Mouse (Mus musculus) limb, embryonic 10.5 days (tissue): Measurements from ENCODE around the gene Ssmem1. TPM values are rescaled to one million over a fixed set of nuclear protein-coding genes. Genes with fewer than 3 reads are reported as not detected.

ENCODE experiments used
- DNase-seq: peaks from one replicate; pipeline ENCODE4 v3.0.0-alpha.2; 2017; ENCODE audit warnings: low spot score
- H3K27ac ChIP-seq: fragments of 300-500 bp; sonication (generic); 2 replicates; pipeline ENCODE4 v1.5.1; 2016; ENCODE audit warnings: mild to moderate bottlenecking
- H3K27me3 ChIP-seq: fragments of 300-500 bp; sonication (generic); 2 replicates; pipeline ENCODE4 v1.6.1; 2016; ENCODE audit warnings: low read depth, mild to moderate bottlenecking; ENCODE audit not compliant: poor library complexity, severe bottlenecking
- H3K36me3 ChIP-seq: fragments of 300-500 bp; sonication (generic); 2 replicates; pipeline ENCODE4 v1.6.1; 2016; ENCODE audit warnings: mild to moderate bottlenecking, moderate library complexity
- H3K4me1 ChIP-seq: fragments of 300-500 bp; sonication (generic); 2 replicates; pipeline ENCODE4 v1.6.1; 2016
- H3K4me3 ChIP-seq: fragments of 300-500 bp; sonication (generic); 2 replicates; pipeline ENCODE4 v1.5.1; 2016; ENCODE audit warnings: mild to moderate bottlenecking, moderate library complexity
- H3K9me3 ChIP-seq: fragments of 300-500 bp; sonication (generic); replicated peaks from 2 replicates; pipeline ENCODE4 v1.6.1; 2016; ENCODE audit warnings: mild to moderate bottlenecking
- WGBS: fragments of 180-500 bp; shearing (Covaris S2); methylation state at CpG from one replicate; pipeline ENCODE4 v1.1.7; 2016; 5-methylcytosine and 5-hydroxymethylcytosine counted together
- polyA plus RNA-seq: library from polyadenylated mRNA; unstranded; fragments of >200 nt; fragmentation: Nextera tagmentation; extraction: Ambion mirVana; gene quantifications from 2 replicates; pipeline ENCODE4 v1.2.1, GENCODE M21; 2016

Ssmem1 gene
- polyA plus RNA-seq: 0.38 and 0.59 TPM in 2 replicates

DNA sequence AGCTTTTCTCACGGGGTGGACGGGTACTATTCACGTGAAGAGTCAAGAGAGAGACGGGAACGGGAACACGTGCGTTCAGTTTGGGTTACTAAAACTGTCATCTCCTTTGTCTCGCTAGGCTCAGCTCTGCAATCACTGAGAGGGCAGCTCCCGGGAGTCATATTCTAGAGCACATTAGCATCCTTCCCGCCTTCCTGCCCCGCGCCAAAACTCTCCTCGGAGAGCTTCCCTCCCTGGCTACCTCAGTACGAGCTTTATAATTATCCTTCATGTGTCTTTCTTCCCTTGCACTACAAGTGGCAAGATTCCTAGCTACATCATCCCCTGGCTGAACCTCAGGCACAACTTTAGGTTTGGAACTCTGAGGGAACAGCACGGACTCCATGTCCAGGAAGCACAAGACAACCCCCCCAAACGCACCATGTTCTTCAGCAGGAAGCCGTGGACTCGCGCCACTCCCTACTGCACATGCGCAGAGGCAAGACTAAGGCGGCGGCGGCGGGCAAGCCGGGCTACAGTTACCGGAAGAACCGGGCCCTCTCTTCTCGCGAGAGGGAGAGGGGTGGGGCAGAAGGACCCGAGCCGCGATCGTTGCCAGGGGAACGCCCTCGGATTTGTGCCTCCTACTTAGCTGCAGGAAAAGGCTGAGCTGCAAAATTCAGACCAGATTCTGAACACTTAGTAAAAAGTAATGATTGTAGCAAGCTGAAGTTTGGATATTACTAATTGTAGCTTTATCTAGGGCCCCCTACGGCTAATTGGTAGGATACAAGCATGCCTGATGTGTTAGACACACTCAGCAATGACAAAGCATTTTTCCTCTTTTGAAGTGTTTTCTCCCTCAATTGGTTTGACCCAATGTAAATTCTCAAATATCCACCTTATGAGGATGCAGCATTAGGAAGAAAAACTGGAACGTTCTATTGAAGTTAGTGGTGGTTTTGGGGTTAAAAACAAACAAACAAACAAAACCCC lies at the start of gene Ssmem1, which contains the start of gene Tmem209:
Gene Ssmem1, plus strand, starts transcription at position 585 of the 975 bp plus-strand sequence.
Gene Tmem209, minus strand, starts transcription at position 519 of the 975 bp plus-strand sequence.
- Histone ChIP-seq H3K9me3 (no peaks in the 10 kb centered on the region), H3K4me1 (peaks cover 30% of the 10 kb centered on the region), H3K27me3 (no peaks in the 10 kb centered on the region), H3K4me3 (peak within 1 kb of the TSS; percentile 65), H3K36me3 (peaks cover 31% of the 10 kb centered on the region), H3K27ac (peak within 1 kb of the TSS; percentile 98)
- WGBS: under 1% methylated on average over 37 of the region's 37 CpGs
- peak; percentile 100 for DNase-seq

DNA sequence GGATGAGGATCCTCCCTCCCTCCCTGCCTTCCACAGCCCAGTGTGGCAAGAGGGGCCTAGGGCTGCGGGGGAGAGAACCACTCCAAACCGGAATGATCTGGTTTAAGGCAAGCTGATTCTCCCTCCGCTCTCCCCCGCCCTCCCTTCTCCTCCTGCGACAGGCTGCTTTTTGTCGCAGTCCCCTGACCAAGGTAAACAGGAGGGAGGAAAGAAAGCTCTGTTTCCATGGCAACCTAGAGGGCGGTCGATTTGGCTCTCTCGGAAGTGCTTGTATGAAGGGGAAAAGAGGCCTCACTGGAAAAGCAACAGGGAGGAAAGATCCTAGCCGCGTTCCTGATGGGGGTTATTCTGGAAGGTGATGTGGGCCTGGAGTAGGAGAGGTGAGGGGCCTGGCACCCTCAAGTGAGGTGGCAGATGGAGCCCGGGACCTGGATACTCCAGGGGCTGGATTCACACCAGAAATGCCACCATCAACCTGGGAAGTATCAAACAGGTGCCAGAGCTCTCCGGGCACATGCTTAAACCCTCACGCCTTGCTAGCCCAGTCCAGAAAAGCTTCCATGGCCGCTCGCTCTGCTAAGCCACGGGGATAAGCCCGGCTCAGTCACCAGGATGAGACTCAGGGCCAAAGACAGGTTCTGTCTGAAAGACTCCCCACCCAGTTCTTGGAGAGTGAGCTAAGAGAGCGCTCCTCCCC lies 48.8 kb upstream of the Ssmem1 start:
- H3K36me3 ChIP-seq: peaks cover 10% of the 10 kb centered on the region
- no peaks in the 10 kb centered on the region for H3K27me3 ChIP-seq
- H3K27ac ChIP-seq: peak overlapping the region; percentile 99
- no peaks in the 10 kb centered on the region for H3K9me3 ChIP-seq
- WGBS: 17% methylated on average over 19 of the region's 19 CpGs
- H3K4me1 ChIP-seq: peaks cover 68% of the 10 kb centered on the region
- peak overlapping the region; percentile 48 for H3K4me3 ChIP-seq
- DNase-seq: peak; percentile 90

DNA sequence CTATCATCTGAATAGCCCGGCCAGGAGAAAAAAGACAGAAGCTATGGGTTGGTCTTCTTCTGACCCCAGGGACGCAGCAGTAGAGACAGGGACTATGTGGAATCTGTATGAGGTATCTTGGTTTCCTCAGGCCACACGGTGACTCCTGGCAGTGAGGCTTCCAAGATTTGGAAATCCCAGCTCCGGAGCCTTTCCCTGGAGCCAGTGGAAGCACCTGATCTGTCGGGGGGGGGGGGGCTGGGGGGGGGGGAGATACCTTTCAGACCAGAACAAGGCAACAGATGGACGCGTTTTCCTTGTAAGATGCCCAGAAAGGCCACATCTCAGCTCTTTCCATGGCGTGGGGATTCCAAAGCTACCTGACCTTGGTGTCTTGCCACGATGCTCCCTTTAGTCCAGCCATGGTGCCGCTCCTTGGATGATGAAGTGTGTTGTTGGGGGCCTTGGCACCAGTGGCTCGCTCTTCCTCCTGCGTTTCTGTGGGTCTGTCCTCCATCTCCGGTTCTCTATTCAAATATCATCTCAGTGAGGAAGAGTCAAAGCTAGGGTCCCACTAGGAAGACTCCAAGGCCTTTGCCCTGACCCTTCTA lies 47.8 kb upstream of the Ssmem1 start:
- 84% methylated on average over 13 of the region's 13 CpGs for WGBS

DNA sequence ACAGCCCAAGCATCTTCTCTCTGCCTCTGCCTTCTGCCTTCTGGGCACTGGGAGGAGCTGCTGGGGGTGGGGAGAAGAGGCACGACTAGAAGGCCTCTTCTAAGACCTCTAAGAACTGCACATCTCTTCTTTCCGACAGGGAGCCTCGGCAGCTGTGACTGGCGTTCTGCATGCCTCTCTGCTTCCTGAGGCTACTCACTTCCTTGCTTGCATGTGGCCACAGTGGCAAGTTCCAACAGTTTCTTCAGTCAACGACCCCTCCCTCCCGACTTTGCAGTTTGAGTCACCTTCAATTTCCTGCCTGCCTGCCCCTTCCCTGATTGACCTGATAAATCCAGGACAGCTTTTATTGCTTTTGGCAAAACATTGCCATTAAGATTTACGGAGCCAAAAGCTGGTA lies 46.8 kb upstream of the Ssmem1 start:
- no peaks in the 10 kb centered on the region for H3K27me3 ChIP-seq
- H3K27ac ChIP-seq: peak overlapping the region; percentile 99
- no peaks in the 10 kb centered on the region for H3K9me3 ChIP-seq
- WGBS: 6% methylated on average over 7 of the region's 7 CpGs
- no peak overlapping the region for H3K4me3 ChIP-seq
- H3K36me3 ChIP-seq: no peaks in the 10 kb centered on the region
- peak; percentile 47 for DNase-seq
- H3K4me1 ChIP-seq: peaks cover 87% of the 10 kb centered on the region

More for the DNA sequence above, 47.8 kb upstream of the Ssmem1 start:
- H3K4me1 ChIP-seq: peaks cover 78% of the 10 kb centered on the region
- H3K9me3 ChIP-seq: no peaks in the 10 kb centered on the region
- DNase-seq: no peak
- H3K27ac ChIP-seq: peak overlapping the region; percentile 99
- H3K27me3 ChIP-seq: no peaks in the 10 kb centered on the region
- peaks cover 4% of the 10 kb centered on the region; the same call in 1 of the 2 replicates for H3K36me3 ChIP-seq
- H3K4me3 ChIP-seq: peak overlapping the region; percentile 48; the same call in 1 of the 2 replicates

DNA sequence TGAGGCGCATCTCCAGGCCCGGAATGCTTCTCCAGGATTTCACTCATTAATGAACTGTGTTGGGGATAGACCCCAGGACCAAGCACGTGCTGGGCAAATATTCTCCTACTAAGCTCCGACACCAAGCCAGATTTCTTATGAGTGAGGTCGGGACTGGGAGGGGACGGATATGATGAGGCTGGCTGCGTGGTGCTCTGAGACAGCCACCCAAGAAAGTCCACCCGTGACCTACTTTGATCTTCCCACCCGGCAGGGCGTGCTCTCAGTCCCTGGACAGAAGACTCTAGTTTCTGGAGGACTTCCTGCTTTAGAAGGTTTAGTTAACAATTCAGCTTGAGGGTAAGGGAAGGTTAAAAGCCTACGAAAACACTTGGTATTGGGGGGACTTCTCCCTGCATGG lies 44.1 kb upstream of the Ssmem1 start:
- DNase-seq: no peak
- Histone ChIP-seq H3K27ac (0 out of 2 replicates have a peak overlapping the region, but pooled peaks have one; percentile 73), H3K36me3 (no peaks in the 10 kb centered on the region), H3K4me1 (peaks cover 86% of the 10 kb centered on the region), H3K4me3 (no peak overlapping the region), H3K9me3 (no peaks in the 10 kb centered on the region), H3K27me3 (no peaks in the 10 kb centered on the region)
- 85% methylated on average over 11 of the region's 11 CpGs for WGBS

DNA sequence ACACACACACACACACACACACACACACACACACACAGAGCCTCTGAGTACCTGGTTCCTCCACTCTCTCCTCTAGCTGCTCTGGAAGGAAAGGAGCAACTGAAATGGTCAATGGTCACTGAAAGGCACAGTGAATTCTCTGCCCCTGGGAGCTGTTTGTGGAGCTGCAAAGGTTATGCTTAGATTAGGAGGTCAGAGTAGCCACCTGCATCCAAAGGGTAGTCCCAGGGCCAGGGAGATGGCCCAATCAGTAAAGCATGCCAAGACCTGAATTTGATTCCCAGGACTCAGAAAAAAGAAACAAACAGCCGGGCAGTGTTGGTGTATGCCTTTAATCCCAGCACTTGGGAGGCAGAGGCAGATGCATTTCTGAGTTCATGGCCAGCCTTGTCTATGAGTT lies 41.6 kb upstream of the Ssmem1 start:
- Histone ChIP-seq H3K4me3 (no peak overlapping the region), H3K27ac (peak overlapping the region; percentile 73), H3K27me3 (no peaks in the 10 kb centered on the region), H3K9me3 (no peaks in the 10 kb centered on the region), H3K36me3 (no peaks in the 10 kb centered on the region), H3K4me1 (peaks cover 61% of the 10 kb centered on the region)
- no peak for DNase-seq
- WGBS: 73% methylated on average over 1 of the region's 1 CpGs

DNA sequence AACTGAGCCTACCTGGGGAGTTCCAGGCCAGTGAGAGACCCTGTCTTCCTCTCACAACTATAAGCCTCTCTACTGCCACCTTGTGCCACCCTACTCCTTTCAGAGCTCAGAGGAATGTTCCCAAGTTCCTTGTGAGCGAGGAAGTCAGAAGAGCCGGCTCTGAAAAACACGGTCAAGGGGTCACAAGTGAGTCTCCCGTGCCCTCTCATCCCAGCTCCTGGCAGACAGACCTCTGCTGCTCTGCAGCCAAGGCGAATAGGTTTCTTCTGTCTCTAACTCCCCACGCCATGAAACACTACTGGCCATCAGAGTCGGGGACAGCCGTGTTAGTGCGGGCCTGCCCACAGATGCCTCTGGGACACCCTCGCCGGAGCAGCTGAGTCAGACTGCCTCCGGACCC lies 41.0 kb upstream of the Ssmem1 start:
- Histone ChIP-seq H3K4me3 (no peak overlapping the region), H3K27me3 (no peaks in the 10 kb centered on the region)

DNA sequence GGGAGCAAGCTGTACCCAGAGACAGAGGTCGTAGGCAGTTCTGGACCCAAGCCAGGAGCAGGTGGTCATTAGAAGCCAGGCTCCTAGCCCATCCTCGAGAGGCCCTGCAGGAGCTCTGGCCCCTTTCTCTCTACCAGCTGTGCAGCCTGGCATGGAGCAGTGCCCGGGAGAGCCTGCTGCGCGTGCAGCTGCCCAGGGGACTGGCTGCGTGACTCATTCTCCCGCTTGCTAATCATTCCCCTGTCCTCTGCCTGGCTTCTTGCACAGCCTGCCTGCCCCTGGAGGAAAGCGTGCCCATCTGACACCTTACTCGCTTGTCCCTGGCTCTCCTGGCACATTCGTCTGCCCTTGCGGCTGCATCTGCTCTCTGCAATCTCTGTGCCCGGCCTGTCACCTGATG lies 40.3 kb upstream of the Ssmem1 start:
- H3K9me3 ChIP-seq: no peaks in the 10 kb centered on the region
- H3K27me3 ChIP-seq: no peaks in the 10 kb centered on the region
- DNase-seq: no peak
- H3K4me1 ChIP-seq: peaks cover 48% of the 10 kb centered on the region
- WGBS: 94% methylated on average over 12 of the region's 12 CpGs
- peak overlapping the region; percentile 72 for H3K27ac ChIP-seq
- no peak overlapping the region for H3K4me3 ChIP-seq
- no peaks in the 10 kb centered on the region for H3K36me3 ChIP-seq

More for the DNA sequence above, 41.0 kb upstream of the Ssmem1 start:
- Histone ChIP-seq H3K36me3 (no peaks in the 10 kb centered on the region), H3K4me1 (peaks cover 55% of the 10 kb centered on the region), H3K9me3 (no peaks in the 10 kb centered on the region), H3K27ac (peak overlapping the region; percentile 72)
- 59% methylated on average over 12 of the region's 12 CpGs for WGBS
- DNase-seq: no peak

DNA sequence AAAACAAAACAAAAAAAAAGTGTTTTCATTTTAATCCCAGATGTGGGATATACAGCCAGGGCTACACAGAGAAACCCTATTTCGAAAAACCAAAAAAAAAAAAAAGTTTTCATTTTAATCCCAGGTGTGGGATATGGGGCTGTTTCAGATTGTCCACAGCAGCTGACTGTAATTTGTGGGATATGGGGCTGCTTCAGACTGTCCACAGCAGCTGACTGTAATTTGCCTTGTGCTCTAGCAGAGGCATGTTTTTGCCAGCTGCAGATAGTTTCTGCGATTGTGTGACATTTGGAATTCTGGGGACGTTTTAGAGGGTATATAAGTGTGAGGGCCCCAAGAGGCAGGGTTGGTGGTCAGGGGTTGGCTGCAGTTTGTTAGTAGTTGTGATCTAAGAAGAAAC lies 37.9 kb upstream of the Ssmem1 start:
- no peaks in the 10 kb centered on the region for H3K9me3 ChIP-seq
- DNase-seq: no peak
- peaks cover 36% of the 10 kb centered on the region for H3K4me1 ChIP-seq
- H3K36me3 ChIP-seq: peaks cover 8% of the 10 kb centered on the region
- H3K27me3 ChIP-seq: no peaks in the 10 kb centered on the region
- H3K4me3 ChIP-seq: no peak overlapping the region
- WGBS: 80% methylated on average over 3 of the region's 3 CpGs
- H3K27ac ChIP-seq: 0 out of 2 replicates have a peak overlapping the region, but pooled peaks have one; percentile 37

DNA sequence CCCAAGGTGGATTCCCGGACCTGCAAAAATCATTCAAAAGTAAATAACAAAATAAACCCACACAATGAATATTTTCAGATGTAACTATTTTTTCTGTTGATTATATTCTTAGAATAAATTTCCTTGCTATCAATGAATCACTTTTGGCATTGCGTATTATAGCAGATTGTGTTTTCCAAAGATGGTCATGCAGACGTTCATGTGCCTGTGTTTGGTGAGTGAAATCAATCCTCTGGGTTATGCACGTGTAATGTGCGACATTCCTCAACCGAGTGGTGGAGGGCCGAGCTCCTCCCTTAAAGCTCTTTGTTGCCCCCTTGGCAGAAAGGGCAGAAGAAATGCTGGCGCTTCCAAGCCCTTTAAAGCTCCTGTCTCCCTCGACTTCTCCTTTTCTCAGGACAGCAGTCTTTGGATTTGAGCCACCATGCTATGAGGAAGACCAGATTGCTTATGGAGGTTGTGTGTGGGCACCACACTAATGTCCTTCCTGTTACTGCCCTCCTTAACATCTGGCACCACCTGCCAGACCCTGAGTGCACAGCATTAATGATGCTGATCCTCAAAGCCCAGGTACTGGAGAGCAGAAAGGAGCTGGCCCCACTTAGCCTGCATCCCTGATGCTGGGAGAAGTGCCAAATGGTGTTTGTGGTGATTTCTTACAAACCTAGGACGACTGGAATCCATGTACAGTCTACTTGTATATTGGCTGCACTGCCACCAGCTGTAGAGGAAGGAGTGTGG lies 33.5 kb upstream of the Ssmem1 start:
- H3K27ac ChIP-seq: no peak overlapping the region
- H3K36me3 ChIP-seq: peaks cover 53% of the 10 kb centered on the region
- H3K9me3 ChIP-seq: no peaks in the 10 kb centered on the region
- no peak overlapping the region for H3K4me3 ChIP-seq
- 70% methylated on average over 10 of the region's 10 CpGs for WGBS
- H3K27me3 ChIP-seq: no peaks in the 10 kb centered on the region
- DNase-seq: no peak
- H3K4me1 ChIP-seq: peaks cover 7% of the 10 kb centered on the region; the same call in 1 of the 2 replicates

DNA sequence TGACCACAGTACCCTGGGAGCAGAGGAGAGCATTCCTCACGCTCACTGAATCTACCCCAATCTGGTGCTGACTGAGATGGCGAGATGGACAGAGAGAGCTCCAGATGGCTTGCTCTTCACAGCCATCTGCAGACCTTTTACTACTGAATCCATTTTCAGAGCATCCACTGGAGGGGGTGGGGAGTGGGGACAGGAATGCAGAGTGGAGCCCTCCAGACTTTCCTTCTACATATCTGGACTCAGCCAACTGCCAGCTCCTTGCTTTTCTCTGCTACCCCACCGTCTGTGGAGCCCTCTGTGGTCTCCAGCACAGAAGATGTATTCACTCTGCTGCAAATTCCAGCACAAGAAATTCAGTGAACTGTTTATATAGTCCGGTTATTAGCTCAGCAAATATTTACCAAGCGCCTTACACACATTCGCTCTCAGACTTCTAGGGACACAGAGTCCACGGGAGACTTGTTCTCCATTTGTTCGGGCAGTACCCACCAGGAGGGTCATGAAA lies 32.4 kb upstream of the Ssmem1 start:
- DNase-seq: no peak
- Histone ChIP-seq H3K27me3 (no peaks in the 10 kb centered on the region), H3K36me3 (peaks cover 63% of the 10 kb centered on the region), H3K4me1 (peaks cover 7% of the 10 kb centered on the region; the same call in 1 of the 2 replicates), H3K4me3 (no peak overlapping the region), H3K27ac (no peak overlapping the region), H3K9me3 (no peaks in the 10 kb centered on the region)
- 90% methylated on average over 8 of the region's 8 CpGs for WGBS

DNA sequence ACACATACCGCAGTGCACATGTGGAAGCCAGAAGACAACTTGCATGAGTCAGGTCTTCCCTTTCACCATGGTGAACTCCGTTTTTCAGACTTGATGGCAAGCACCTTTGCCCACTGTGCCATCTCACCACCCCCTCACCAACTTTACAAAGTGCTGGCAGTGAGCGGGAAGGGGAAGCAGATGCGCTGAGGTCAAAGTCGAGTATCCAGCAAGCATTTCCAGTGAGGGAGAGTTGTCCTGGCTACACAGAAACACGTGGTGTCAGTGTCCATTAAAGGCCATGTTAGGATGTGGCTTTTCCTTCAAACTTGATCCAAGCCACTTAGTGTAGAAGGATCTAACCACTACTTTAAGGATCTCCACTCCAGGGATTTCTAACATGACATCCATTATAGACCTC lies 31.9 kb upstream of the Ssmem1 start:
- peaks cover 7% of the 10 kb centered on the region; the same call in 1 of the 2 replicates for H3K4me1 ChIP-seq
- H3K27me3 ChIP-seq: no peaks in the 10 kb centered on the region
- 89% methylated on average over 6 of the region's 6 CpGs for WGBS
- H3K36me3 ChIP-seq: peaks cover 68% of the 10 kb centered on the region
- no peak for DNase-seq
- no peaks in the 10 kb centered on the region for H3K9me3 ChIP-seq
- H3K27ac ChIP-seq: no peak overlapping the region
- no peak overlapping the region for H3K4me3 ChIP-seq
